Mouse (Mus musculus) stomach, adult 2 months (tissue): ENCODE results near the gene 2410004P03Rik. TPM values are rescaled to one million over a fixed set of nuclear protein-coding genes. Genes with fewer than 3 reads are reported as not detected.

Experiments
- polyA plus RNA-seq: library from polyadenylated mRNA; depleted of rRNA; stranded (reverse); fragments of >200 nt; gene quantifications from 2 replicates; pipeline ENCODE4 v1.2.3, GENCODE M21; 2012; rRNA removed

2410004P03Rik gene
- 0.12 and 0.43 TPM in 2 replicates for polyA plus RNA-seq

GRCm38 (mm10) chr12:17011100-17011870, at the start of gene 2410004P03Rik:
TSS of gene 2410004P03Rik (minus strand) at chr12:17011727.

GRCm38 (mm10) chr12:16999739-17000497, 11.6 kb downstream of the 2410004P03Rik start, which contains the start of gene Pqlc3:
TSS of gene Pqlc3 (minus strand) at chr12:17000408.

Other genes starting within 250 kb of the 2410004P03Rik start
- gene Greb1, start 210.8 kb downstream of the 2410004P03Rik start, polyA plus RNA-seq = 0.22 and 0.45 TPM in 2 replicates
- 4.6 and 5.1 TPM in 2 replicates for gene E2f6, start 200.8 kb downstream of the 2410004P03Rik start, polyA plus RNA-seq
- 0.69 and 1.3 TPM in 2 replicates for gene Rock2, start 116.8 kb downstream of the 2410004P03Rik start, polyA plus RNA-seq
- gene Pqlc3, start 11.3 kb downstream of the 2410004P03Rik start, polyA plus RNA-seq = 31.2 and 70.5 TPM in 2 replicates
- gene Kcnf1, start 165.2 kb upstream of the 2410004P03Rik start, polyA plus RNA-seq = 4.5 and 6.6 TPM in 2 replicates